Mouse (Mus musculus): Measurements from ENCODE around the gene Snap91. TPM values are rescaled to one million over a fixed set of nuclear protein-coding genes. Genes with fewer than 3 reads are reported as not detected.

Snap91 gene
- total and polyA plus RNA-seq, 3 experiments, result 3.8 to 5.8 (median 4.8) TPM

DNA sequence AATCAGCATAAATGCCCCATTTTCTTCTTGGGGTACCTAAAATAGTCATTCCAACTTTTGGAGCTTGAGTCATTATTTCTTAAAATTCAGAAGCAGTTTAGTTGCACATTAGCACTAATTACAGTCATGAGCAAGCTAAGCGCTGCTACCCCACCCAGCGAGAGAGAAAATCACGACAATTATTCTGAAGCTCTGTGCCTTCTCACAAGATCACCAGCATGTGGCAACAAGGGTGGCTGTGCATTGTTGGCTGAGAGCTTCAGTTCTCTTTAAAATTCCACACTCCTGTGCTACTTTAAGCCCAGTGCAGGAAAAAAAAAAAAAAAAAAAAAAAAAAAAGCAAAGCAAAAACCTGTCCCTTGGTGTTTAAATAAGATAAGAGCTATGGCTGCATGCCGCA is 22.4 kb downstream of the Snap91 start:
- intact Hi-C loops (cut with DNase I), result no loop called here
- Histone ChIP-seq H3K27ac (no peak overlapping the region), H3K27me3 (ENCODE audit: control insufficient read depth, insufficient read depth, low read length) (no peaks in the 10 kb centered on the region), H3K79me2 (replicated peaks; ENCODE audit: control insufficient read depth, insufficient read depth, low read length) (no peaks in the 10 kb centered on the region), H3K4me1 (ENCODE audit: control insufficient read depth, insufficient read depth, low read length) (no peaks in the 10 kb centered on the region), H3K36me3 (ENCODE audit: control insufficient read depth, insufficient read depth, low read length) (no peaks in the 10 kb centered on the region), H3K9ac (ENCODE audit: low read depth, low read length) (no peak overlapping the region), H3K4me3 (no peak overlapping the region)
- WGBS, result 73% methylated on average over 4 of the region's 4 CpGs
- TF ChIP-seq CTCF (IDR thresholded peaks at IDR 0.05) (no peak), POLR2A (IDR thresholded peaks at IDR 0.05; ENCODE audit: insufficient read depth, low read depth, low read length) (no peak), EP300 (IDR thresholded peaks at IDR 0.05; ENCODE audit: insufficient read depth, low read depth, low read length) (no peak)
- DNase-seq, result no peak

DNA sequence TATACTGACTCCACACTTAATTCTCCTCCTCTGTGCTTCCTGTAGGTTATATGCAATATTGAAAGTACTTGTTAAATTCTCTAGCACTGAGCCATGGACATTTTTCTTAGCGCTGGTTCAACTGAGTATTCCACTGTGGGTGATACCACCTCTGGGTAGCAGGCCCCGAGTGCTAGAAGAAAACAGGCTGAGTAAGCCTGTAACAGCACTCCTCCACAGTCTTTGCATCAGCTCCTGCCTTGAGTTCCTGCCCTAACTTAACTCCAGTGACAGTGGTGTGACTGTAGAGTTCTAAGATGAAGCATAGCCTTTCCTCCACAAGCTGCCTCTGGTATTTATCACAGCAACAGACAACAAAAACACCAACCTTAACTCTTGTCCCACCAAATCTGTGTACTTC is 22.8 kb downstream of the Snap91 start:
- no peak for TF ChIP-seq CTCF (IDR thresholded peaks at IDR 0.05)
- TF ChIP-seq EP300 (IDR thresholded peaks at IDR 0.05; ENCODE audit: insufficient read depth, low read depth, low read length), result no peak
- TF ChIP-seq POLR2A (IDR thresholded peaks at IDR 0.05; ENCODE audit: insufficient read depth, low read depth, low read length), result no peak
- Histone ChIP-seq H3K9ac (ENCODE audit: low read depth, low read length) (no peak overlapping the region), H3K4me3 (no peak overlapping the region), H3K79me2 (replicated peaks; ENCODE audit: control insufficient read depth, insufficient read depth, low read length) (no peaks in the 10 kb centered on the region), H3K4me1 (ENCODE audit: control insufficient read depth, insufficient read depth, low read length) (no peaks in the 10 kb centered on the region), H3K27ac (no peak overlapping the region), H3K36me3 (ENCODE audit: control insufficient read depth, insufficient read depth, low read length) (no peaks in the 10 kb centered on the region), H3K27me3 (ENCODE audit: control insufficient read depth, insufficient read depth, low read length) (no peaks in the 10 kb centered on the region)
- WGBS, result 91% methylated on average over 2 of the region's 2 CpGs
- intact Hi-C loops (cut with DNase I), result no loop called here
- no peak for DNase-seq

DNA sequence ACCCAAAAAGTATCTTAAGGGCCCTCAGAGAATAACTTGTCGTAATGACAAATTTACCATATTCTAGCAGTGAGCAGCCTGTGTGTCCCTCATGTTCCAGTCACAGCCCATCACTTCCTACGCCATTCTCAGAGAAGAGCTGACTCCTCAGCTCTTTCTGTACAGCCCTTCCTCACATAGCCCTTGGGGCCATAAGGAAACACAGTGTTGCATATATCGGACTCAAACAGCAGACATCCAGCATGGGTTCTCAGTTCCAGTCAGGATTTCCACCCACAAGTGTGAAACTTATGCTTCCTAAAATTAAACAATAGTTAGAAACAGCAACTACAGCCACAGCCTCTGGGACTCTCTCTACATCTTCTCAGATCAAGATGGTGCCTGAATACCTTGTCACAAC is 27.6 kb downstream of the Snap91 start:
- H3K27ac ChIP-seq, result no peak overlapping the region

DNA sequence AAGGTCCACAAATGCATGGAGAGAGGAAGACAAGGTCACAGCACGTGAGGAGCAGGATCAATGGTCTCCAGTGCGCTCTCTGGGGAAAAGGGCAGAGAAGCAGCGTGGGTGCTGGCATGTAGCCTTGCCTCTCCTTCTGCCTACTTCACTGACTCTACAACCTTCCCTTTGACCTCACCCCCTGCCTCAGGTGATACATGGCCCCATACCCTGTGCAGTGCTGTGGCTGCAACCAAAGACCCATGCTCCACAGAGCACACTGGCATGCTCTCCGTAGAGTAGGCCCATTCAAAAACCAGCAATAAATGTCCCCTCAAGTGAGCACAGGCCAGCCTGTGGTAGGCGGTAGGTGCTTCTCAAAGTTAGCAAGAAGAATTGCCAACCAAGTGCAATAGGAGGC is 28.8 kb downstream of the Snap91 start:
- H3K9ac ChIP-seq (ENCODE audit: low read depth, low read length), result no peak overlapping the region
- H3K36me3 ChIP-seq (ENCODE audit: control insufficient read depth, insufficient read depth, low read length), result no peaks in the 10 kb centered on the region
- no peaks in the 10 kb centered on the region for H3K79me2 ChIP-seq (replicated peaks; ENCODE audit: control insufficient read depth, insufficient read depth, low read length)
- no peaks in the 10 kb centered on the region for H3K4me1 ChIP-seq (ENCODE audit: control insufficient read depth, insufficient read depth, low read length)
- DNase-seq, result no peak
- intact Hi-C loops (cut with DNase I), result no loop called here
- no peaks in the 10 kb centered on the region for H3K27me3 ChIP-seq (ENCODE audit: control insufficient read depth, insufficient read depth, low read length)
- H3K4me3 ChIP-seq, result no peak overlapping the region
- no peak for TF ChIP-seq CTCF (IDR thresholded peaks at IDR 0.05)
- no peak for TF ChIP-seq EP300 (IDR thresholded peaks at IDR 0.05; ENCODE audit: insufficient read depth, low read depth, low read length)
- no peak for TF ChIP-seq POLR2A (IDR thresholded peaks at IDR 0.05; ENCODE audit: insufficient read depth, low read depth, low read length)
- no peak overlapping the region for H3K27ac ChIP-seq
- WGBS, result 85% methylated on average over 5 of the region's 5 CpGs

More for the DNA sequence above, 27.6 kb downstream of the Snap91 start:
- Histone ChIP-seq H3K79me2 (replicated peaks; ENCODE audit: control insufficient read depth, insufficient read depth, low read length) (no peaks in the 10 kb centered on the region), H3K27me3 (ENCODE audit: control insufficient read depth, insufficient read depth, low read length) (no peaks in the 10 kb centered on the region), H3K4me1 (ENCODE audit: control insufficient read depth, insufficient read depth, low read length) (no peaks in the 10 kb centered on the region), H3K9ac (ENCODE audit: low read depth, low read length) (no peak overlapping the region), H3K36me3 (ENCODE audit: control insufficient read depth, insufficient read depth, low read length) (no peaks in the 10 kb centered on the region), H3K4me3 (no peak overlapping the region)
- intact Hi-C loops (cut with DNase I), result no loop called here
- TF ChIP-seq POLR2A (IDR thresholded peaks at IDR 0.05; ENCODE audit: insufficient read depth, low read depth, low read length) (no peak), EP300 (IDR thresholded peaks at IDR 0.05; ENCODE audit: insufficient read depth, low read depth, low read length) (no peak), CTCF (IDR thresholded peaks at IDR 0.05) (no peak)
- WGBS, result 93% methylated on average over 3 of the region's 3 CpGs
- no peak for DNase-seq

DNA sequence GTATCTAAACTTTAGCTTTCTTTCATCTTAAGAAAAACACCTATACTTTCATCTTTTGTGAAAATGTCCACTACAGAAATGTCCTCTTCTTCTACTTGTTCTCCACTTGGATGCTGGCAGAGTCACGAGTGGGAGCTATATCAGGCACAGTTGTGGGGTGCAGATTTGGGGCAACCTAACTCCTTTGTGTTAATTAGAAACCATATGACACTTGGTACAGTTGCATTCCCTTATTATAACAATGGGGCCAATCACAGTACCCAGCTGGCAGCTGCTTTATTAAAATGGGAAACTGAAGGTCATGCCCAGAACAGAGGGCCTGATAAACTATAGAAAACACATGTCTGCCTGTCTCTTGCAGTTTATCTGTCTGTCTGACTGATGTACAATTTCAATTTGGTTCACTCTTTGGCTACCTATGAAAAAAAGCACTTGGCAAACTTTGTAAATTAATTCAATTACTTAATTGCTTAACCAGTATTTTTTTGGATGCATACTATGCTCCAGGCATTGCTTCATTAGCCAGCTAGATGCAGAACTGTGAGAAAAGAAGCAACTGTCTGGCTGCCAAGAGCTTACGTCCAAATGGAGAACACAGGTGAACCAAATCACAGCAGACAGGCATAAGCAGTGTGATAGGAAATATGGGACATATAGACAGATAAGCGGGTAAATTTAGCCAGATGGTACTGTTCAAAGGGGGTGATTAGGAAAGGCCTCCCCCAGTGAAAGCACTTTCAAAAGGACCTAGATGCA is 29.8 kb downstream of the Snap91 start:
- TF ChIP-seq CTCF (IDR thresholded peaks at IDR 0.05) (no peak), EP300 (IDR thresholded peaks at IDR 0.05; ENCODE audit: insufficient read depth, low read depth, low read length) (no peak), POLR2A (IDR thresholded peaks at IDR 0.05; ENCODE audit: insufficient read depth, low read depth, low read length) (no peak)

DNA sequence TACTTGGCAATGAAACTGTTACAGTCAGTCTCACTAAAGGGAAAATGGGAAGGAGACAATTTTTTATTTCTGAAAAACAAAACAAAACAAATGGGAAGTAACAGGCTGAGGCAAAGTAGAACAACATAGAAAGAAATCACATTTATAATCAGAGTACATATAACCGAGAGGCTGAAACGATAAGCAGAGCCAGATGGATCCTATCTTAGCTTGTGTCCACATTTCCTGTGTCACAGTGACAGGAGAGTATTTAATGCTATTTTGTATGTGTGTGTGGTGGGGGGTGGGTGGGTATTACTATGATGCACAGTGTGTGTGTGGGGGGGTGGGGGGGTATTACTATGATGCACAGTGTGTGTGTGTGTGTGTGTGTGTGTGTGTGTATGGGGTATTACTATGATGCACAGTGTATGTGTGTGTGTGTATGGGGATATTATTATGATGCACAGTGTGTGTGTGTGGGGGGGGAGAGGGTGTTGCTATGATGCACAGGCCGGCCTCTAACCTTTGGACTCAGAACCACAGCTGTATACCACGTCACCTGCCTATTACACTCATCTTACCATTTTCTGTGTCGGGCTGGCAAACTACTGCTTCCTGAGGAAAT is 36.6 kb downstream of the Snap91 start:
- Histone ChIP-seq H3K27ac (no peak overlapping the region), H3K79me2 (replicated peaks; ENCODE audit: control insufficient read depth, insufficient read depth, low read length) (no peaks in the 10 kb centered on the region), H3K4me1 (ENCODE audit: control insufficient read depth, insufficient read depth, low read length) (no peaks in the 10 kb centered on the region), H3K4me3 (no peak overlapping the region), H3K36me3 (ENCODE audit: control insufficient read depth, insufficient read depth, low read length) (no peaks in the 10 kb centered on the region), H3K27me3 (ENCODE audit: control insufficient read depth, insufficient read depth, low read length) (no peaks in the 10 kb centered on the region), H3K9ac (ENCODE audit: low read depth, low read length) (no peak overlapping the region)
- DNase-seq, result no peak
- intact Hi-C loops (cut with DNase I), result no loop called here
- TF ChIP-seq POLR2A (IDR thresholded peaks at IDR 0.05; ENCODE audit: insufficient read depth, low read depth, low read length), result no peak
- no peak for TF ChIP-seq EP300 (IDR thresholded peaks at IDR 0.05; ENCODE audit: insufficient read depth, low read depth, low read length)
- TF ChIP-seq CTCF (IDR thresholded peaks at IDR 0.05), result no peak
- WGBS, result 64% methylated on average over 5 of the region's 5 CpGs

More for the DNA sequence above, 29.8 kb downstream of the Snap91 start:
- H3K27me3 ChIP-seq (ENCODE audit: control insufficient read depth, insufficient read depth, low read length), result no peaks in the 10 kb centered on the region
- H3K27ac ChIP-seq, result no peak overlapping the region
- no peak overlapping the region for H3K4me3 ChIP-seq
- WGBS, result 66% methylated on average over 3 of the region's 3 CpGs
- no peaks in the 10 kb centered on the region for H3K79me2 ChIP-seq (replicated peaks; ENCODE audit: control insufficient read depth, insufficient read depth, low read length)
- H3K9ac ChIP-seq (ENCODE audit: low read depth, low read length), result no peak overlapping the region
- intact Hi-C loops (cut with DNase I), result no loop called here
- H3K36me3 ChIP-seq (ENCODE audit: control insufficient read depth, insufficient read depth, low read length), result no peaks in the 10 kb centered on the region
- DNase-seq, result no peak
- no peaks in the 10 kb centered on the region for H3K4me1 ChIP-seq (ENCODE audit: control insufficient read depth, insufficient read depth, low read length)

Data from heart, adult 2 months (tissue).